Mouse (Mus musculus) cerebellum, adult 9-11 months (tissue): ENCODE results near the gene Gm20422.

ENCODE experiments used
- DNase-seq: peaks from one replicate; pipeline ENCODE4 v3.0.0; 2022

Gm20422 gene

DNA sequence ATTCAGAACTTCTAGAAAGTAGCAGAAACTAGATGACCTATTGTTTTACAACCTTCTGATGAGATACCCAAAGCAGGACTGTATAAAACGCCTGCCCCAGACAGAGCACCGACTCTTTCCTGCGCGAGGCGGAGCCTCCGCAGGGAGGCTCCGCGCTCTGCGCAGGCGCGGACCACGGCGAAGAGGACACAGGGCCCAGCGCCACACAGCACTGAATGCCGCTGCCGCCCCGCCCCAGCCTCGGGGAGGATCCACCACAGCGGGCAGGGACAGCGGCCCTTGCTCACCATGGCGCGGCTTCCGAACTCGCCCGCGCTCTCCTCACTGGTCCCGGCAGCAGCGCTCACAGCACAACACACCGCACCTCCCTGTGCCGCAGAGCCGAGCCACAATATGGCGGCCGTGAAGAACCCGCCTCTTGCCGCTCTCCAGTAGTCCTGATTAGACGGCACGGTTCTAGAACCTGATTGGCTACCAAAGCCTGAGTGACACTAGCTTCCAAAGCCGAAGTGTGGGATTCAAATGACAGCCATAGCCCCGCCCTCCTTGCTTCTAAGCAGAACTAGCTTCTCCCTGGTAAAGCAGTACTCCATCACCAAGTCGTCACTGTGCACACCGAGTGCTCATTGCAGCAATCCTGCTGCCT lies at the start of gene Gm20422:
TSS of gene Gm20422 (minus strand) at position 384 of the 646 bp plus-strand sequence.
- peak; percentile 95 for DNase-seq

GRCm38 (mm10) chr8:69822386-69823191 lies 47.9 kb upstream of the Gm20422 start, which contains the start of gene Lpar2:
Gene Lpar2 (plus strand): TSS chr8:69822429.
- peak; percentile 25 for DNase-seq

DNA sequence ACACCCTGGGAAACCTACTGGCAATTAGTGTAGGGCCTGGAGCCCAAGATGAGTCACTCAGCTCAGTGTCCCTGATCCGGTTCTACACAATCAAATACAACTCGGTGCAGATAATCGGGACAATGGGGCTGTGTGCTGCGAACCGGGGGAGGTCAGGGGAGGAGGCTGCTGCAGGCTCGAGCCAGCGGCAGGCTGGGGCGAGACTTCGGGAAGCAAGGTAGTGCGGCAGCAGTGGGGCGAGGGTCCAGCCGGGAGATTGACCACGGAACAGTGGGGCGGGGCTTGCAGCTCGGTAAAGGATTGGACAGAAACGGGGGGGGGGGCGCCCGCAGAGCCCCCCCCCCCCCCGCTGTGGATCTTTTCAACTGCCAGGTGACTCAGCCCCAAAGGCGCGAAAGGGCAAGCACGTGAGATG lies 47.3 kb upstream of the Gm20422 start:
- peak; percentile 10 for DNase-seq

DNA sequence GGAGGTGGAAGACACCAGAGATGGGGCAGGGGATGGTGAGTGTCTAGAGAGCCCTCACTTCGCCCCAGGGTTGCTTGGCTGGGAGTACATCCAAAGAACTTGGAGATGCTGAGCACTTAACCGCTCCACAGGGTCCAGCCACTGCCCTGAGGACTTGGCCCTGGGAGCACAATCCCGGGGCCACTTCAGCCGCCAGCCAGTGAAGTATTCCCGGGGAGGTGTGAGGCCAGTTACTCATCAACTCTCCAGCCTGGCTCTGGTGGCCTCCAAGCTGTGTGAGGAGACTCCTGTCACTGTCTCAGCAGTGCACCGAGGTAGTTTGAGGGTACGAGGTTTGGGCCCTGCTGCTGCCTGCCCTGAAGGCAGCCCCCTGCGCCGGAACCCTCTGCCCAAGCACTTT lies 45.8 kb upstream of the Gm20422 start:
- DNase-seq, result peak; percentile 4

DNA sequence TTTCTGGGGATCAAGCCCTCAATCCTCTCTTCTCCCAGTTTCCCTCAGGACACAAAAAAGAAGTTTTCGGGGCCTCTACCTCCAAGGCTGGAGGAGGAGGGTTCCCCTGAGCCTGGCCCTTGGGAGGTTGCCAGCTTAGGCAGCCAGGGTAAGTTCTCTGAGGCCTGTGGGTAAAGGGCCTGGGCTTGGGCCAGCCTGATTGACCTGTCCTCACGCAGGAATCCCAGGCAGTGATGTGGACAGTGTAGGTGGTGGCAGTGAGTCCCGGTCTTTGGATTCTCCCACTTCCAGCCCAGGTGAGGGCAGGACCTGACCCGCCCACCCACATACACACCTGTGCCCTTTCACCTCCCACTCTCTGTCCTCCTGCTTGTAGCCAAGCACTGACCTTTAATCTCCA lies 40.7 kb upstream of the Gm20422 start:
- DNase-seq, result no peak

GRCm38 (mm10) chr8:69814881-69815280 lies 40.2 kb upstream of the Gm20422 start:
- no peak for DNase-seq

DNA sequence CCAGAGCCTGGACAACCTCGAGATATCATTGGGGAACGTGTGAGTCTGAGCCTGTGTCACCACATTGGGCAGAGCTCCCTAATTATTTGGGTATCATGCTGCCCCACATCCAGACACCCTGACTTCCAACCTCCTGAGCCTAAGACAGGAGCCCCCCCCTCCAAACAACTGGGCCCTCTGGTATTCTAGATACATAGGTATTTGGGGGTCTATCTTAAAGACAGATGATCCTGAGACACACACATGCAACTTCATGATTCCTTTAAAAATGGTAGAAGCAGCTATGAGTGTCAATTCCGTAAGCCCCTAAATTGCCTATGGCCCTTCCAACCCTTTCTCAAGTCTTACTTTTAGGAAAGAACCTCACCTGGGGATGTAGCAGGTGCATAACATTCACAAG lies 35.1 kb upstream of the Gm20422 start:
- no peak for DNase-seq

GRCm38 (mm10) chr8:69808864-69809403 lies 34.2 kb upstream of the Gm20422 start:
- DNase-seq, result no peak

GRCm38 (mm10) chr8:69808094-69808863 lies 33.6 kb upstream of the Gm20422 start, which contains the start of gene Gmip:
Gene Gmip (plus strand): TSS chr8:69808679.
- DNase-seq, result no peak

DNA sequence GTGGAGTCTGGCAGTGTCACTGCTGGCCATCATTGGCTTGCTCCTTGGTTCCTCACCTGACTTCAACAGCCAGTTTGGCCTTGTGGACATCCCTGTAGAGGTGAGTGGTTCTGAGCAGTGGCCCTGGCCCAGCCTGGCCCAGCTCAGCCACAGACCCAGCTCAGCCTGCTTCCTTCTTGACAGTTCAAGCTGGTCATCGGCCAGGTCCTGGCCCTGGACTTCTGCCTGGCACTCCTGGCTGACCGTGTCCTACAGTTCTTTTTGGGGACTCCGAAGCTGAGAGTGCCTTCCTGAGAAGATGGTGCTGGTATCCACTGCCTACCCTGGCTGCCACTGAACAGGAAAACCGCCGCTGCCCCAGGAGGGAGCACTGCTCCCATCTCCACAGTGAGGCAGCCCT lies 32.5 kb upstream of the Gm20422 start:
- no peak for DNase-seq

DNA sequence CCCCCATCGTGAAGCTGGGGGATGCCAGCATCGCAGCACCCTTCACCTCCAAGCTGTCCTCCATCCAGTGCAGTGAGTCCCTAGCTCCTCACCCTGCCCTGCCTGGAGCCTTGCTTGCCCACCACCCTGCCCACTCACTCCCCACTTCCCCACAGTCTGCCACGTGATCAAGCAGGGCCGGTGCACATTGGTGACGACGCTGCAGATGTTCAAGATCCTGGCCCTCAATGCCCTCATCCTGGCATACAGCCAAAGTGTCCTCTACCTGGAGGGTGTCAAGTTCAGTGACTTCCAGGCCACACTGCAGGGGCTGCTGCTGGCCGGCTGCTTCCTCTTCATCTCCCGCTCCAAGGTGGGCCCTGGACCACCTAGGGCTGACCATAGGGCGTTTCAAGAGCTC lies 30.8 kb upstream of the Gm20422 start:
- peak; percentile 10 for DNase-seq

DNA sequence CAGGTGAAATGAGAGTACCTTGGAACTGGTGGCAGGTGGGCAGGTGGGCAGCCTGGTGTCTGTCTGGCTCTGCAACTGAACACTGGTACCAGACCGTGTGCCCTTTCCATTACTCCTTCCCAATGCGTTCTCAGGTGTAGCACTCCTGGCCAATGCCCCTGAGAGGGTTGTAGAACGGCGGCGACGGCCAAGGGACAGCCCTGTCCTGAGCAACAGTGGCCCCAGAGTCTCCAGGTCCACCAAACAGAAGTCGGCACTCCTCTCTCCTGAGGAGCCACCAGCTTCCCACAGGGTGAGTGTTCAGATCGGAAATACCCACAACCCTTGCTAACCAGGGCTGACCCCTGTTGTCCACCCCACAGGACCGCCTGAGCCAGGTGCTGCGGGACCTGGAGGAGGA lies 30.4 kb upstream of the Gm20422 start:
- DNase-seq, result no peak

DNA sequence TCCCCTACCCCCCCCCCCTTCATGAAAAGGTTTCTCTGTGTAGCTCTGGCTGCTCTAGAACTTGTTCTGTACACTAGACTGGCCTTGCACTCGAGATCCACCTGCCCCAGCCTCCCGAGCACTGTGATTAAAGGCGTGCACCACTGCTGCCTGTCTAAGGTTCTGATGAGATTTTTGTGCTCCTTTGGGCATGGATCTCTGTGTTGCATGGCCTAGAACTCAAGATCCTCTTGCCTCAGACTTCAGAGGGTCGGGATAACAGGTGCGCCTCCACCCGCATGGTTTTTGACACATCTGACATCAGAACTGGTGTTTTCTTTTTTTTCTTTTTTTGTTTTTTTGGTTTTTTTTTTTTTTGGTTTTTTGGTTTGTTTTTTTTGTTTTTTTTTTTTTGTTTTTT lies 29.9 kb upstream of the Gm20422 start:
- DNase-seq, result peak; percentile 1

GRCm38 (mm10) chr8:69803366-69803765 lies 28.7 kb upstream of the Gm20422 start:
- peak; percentile 2 for DNase-seq

GRCm38 (mm10) chr8:69802216-69802615 lies 27.5 kb upstream of the Gm20422 start:
- DNase-seq, result peak; percentile 0

GRCm38 (mm10) chr8:69801796-69802195 lies 27.1 kb upstream of the Gm20422 start:
- DNase-seq, result peak; percentile 1

GRCm38 (mm10) chr8:69799946-69800345 lies 25.3 kb upstream of the Gm20422 start:
- DNase-seq, result no peak

DNA sequence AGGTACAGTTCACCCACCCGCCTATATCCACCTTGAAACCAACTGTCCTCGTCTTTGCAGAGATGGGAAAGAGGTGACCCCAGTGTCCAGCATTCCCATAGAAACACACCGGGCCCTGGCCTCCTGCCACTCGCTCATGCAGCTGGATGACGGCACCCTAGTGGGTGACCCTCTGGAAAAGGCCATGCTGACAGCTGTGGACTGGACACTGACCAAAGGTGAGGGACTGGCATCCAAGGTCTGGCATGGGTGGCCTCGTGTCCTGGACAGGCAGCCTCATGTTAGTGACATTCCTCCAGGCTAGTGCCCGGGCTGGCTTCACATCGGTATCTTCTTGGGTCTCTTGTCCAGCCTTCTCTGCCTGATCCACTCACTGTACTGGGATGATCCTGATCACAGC lies 24.6 kb upstream of the Gm20422 start:
- DNase-seq, result no peak

DNA sequence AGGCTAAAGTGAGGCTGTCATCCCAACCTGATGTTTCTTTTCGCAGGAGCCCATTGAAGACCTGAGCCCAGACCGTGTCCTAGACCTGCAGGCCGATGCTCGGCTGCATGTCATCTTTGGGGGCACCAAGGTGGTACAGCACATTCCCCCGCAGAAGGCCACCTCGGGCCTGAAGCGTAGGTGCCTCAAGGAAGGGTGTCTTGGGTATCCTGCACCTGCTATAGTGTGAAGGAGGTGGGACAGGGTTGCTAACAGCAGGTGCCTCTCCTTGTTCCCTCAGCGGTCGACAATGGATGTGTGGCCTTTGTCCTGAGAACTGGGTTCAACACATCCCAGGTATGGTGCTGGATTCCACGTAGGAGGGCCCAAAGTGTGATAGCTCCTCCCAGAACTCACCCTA lies 23.0 kb upstream of the Gm20422 start:
- DNase-seq, result no peak

DNA sequence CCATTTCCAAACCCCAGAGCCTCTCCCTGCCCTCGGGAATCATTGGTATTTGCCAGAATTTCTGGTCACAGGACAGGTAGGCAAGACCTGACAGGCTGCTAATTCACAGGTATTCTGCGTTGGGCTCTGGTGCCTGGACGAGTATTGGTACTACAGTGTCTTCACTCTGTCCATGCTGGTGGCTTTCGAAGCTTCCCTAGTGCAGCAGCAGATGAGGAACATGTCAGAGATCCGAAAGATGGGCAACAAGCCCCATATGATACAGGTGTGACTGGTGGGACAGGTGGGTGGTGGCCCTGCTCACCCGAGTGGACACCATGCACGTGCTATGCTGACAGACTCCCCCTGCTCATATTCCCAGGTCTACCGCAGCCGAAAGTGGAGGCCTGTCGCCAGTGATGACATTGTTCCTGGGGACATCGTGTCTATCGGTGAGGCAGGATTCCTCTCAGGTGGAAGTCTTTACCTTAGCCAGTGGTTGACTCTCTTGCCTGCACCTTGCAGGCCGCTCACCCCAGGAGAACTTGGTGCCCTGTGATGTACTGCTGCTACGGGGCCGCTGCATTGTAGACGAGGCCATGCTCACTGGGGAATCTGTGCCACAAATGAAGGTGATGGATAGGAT lies 22.1 kb upstream of the Gm20422 start:
- no peak for DNase-seq

DNA sequence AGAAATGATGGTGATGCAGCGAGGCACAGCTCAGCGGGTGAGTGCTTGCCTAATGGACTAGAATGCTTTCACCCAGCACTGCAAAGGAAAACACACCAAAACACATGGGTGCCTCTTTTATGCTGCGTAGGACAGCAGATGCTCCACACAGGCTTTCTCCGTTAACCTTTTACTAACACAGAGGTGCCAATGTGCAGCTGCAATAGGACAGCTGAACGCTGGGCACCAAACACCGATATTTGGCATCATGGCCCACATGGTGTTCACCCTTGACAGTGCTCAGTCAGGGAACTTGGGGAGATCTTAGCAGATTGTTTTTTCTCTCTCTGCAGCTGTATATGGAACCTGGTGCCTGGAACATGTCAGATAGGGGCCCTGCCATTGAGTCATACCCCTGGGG lies 20.2 kb upstream of the Gm20422 start:
- no peak for DNase-seq

- no peak for DNase-seq
Observed at GRCm38 (mm10) chr8:69794096-69794495, 19.4 kb upstream of the Gm20422 start.

DNA sequence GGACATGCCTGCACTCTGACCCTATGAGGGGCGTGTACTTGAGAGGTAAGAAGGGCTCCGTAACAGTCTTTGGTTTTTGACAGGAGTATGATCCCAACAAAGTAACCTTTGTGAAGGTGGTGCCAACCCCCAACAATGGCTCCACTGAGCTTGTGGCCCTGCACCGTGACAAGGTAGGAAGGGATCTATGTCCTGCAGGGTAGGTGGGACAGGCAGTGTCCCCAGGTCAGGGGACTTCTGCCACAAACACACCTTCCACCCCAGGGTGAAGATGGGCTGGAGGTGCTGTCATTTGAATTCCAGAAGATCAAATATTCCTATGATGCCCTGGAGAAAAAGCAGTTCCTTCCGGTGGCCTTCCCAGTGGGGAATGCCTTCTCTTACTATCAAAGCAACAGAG lies 19.0 kb upstream of the Gm20422 start:
- no peak for DNase-seq
